Mouse (Mus musculus): Measurements from ENCODE around the gene Rgs17. TPM values are rescaled to one million over a fixed set of nuclear protein-coding genes. Genes with fewer than 3 reads are reported as not detected.

Gene Rgs17
- polyA plus RNA-seq, 1 experiment = 18.7 TPM

- Histone ChIP-seq H3K4me3 (replicated peaks; ENCODE audit: insufficient read depth, low read depth, low read length) (peak within 1 kb of the TSS; percentile 83), H3K27ac (ENCODE audit: insufficient read depth, low read length) (peak within 1 kb of the TSS; percentile 61), H3K27me3 (ENCODE audit: control insufficient read depth, insufficient read depth, low read length) (no peaks in the 10 kb centered on the region), H3K4me1 (ENCODE audit: control insufficient read depth, insufficient read depth, low read length) (peaks cover 3% of the 10 kb centered on the region; the same call in 1 of the 2 replicates)
- TF ChIP-seq CTCF (IDR thresholded peaks at IDR 0.05; ENCODE audit: borderline replicate concordance, insufficient read depth, low read depth, low read length) (no peak), POLR2A (IDR thresholded peaks at IDR 0.05; ENCODE audit: borderline replicate concordance, insufficient read depth, low read length) (peak; percentile 46; the same call in 1 of the 2 replicates)
- peak; percentile 95 to 96 for DNase-seq
- WGBS = under 1% methylated on average over 47 of the region's 47 CpGs
Observed at GRCm38 (mm10) chr10:5823740-5824491, 98.3 kb downstream of the Rgs17 start, which contains the start of gene Mtrf1l. Mtrf1l (minus strand) TSS chr10:5823910.

GRCm38 (mm10) chr10:5823291-5823739 lies 98.9 kb downstream of the Rgs17 start:
- H3K27ac ChIP-seq (ENCODE audit: insufficient read depth, low read length) = peak overlapping the region; percentile 61
- under 1% methylated on average over 37 of the region's 37 CpGs for WGBS
- H3K4me1 ChIP-seq (ENCODE audit: control insufficient read depth, insufficient read depth, low read length) = peaks cover 3% of the 10 kb centered on the region; the same call in 1 of the 2 replicates
- peak overlapping the region; percentile 83 for H3K4me3 ChIP-seq (replicated peaks; ENCODE audit: insufficient read depth, low read depth, low read length)
- no peak for DNase-seq
- TF ChIP-seq CTCF (IDR thresholded peaks at IDR 0.05; ENCODE audit: borderline replicate concordance, insufficient read depth, low read depth, low read length) = no peak
- no peak for TF ChIP-seq POLR2A (IDR thresholded peaks at IDR 0.05; ENCODE audit: borderline replicate concordance, insufficient read depth, low read length)
- no peaks in the 10 kb centered on the region for H3K27me3 ChIP-seq (ENCODE audit: control insufficient read depth, insufficient read depth, low read length)

GRCm38 (mm10) chr10:5818772-5819171 lies 103.4 kb downstream of the Rgs17 start:
- Histone ChIP-seq H3K4me1 (ENCODE audit: control insufficient read depth, insufficient read depth, low read length) (peaks cover 3% of the 10 kb centered on the region; the same call in 1 of the 2 replicates), H3K27me3 (ENCODE audit: control insufficient read depth, insufficient read depth, low read length) (no peaks in the 10 kb centered on the region), H3K27ac (ENCODE audit: insufficient read depth, low read length) (no peak overlapping the region), H3K4me3 (replicated peaks; ENCODE audit: insufficient read depth, low read depth, low read length) (no peak overlapping the region)
- TF ChIP-seq CTCF (IDR thresholded peaks at IDR 0.05; ENCODE audit: borderline replicate concordance, insufficient read depth, low read depth, low read length) (no peak), POLR2A (IDR thresholded peaks at IDR 0.05; ENCODE audit: borderline replicate concordance, insufficient read depth, low read length) (no peak)
- no peak for DNase-seq
- WGBS = 98% methylated on average over 3 of the region's 3 CpGs

- Histone ChIP-seq H3K27ac (ENCODE audit: insufficient read depth, low read length) (no peak overlapping the region), H3K27me3 (ENCODE audit: control insufficient read depth, insufficient read depth, low read length) (no peaks in the 10 kb centered on the region), H3K4me3 (replicated peaks; ENCODE audit: insufficient read depth, low read depth, low read length) (no peak overlapping the region), H3K4me1 (ENCODE audit: control insufficient read depth, insufficient read depth, low read length) (no peaks in the 10 kb centered on the region)
- WGBS = 95% methylated on average over 2 of the region's 2 CpGs
- TF ChIP-seq CTCF (IDR thresholded peaks at IDR 0.05; ENCODE audit: borderline replicate concordance, insufficient read depth, low read depth, low read length) (no peak), POLR2A (IDR thresholded peaks at IDR 0.05; ENCODE audit: borderline replicate concordance, insufficient read depth, low read length) (no peak)
- DNase-seq = no peak
Observed at GRCm38 (mm10) chr10:5815968-5816367, 106.2 kb downstream of the Rgs17 start.

GRCm38 (mm10) chr10:5813724-5814123 lies 108.5 kb downstream of the Rgs17 start:
- H3K27me3 ChIP-seq (ENCODE audit: control insufficient read depth, insufficient read depth, low read length) = no peaks in the 10 kb centered on the region
- no peak for DNase-seq
- no peak for TF ChIP-seq POLR2A (IDR thresholded peaks at IDR 0.05; ENCODE audit: borderline replicate concordance, insufficient read depth, low read length)
- TF ChIP-seq CTCF (IDR thresholded peaks at IDR 0.05; ENCODE audit: borderline replicate concordance, insufficient read depth, low read depth, low read length) = no peak
- no peak overlapping the region for H3K4me3 ChIP-seq (replicated peaks; ENCODE audit: insufficient read depth, low read depth, low read length)
- no peak overlapping the region for H3K27ac ChIP-seq (ENCODE audit: insufficient read depth, low read length)
- WGBS = 88% methylated on average over 11 of the region's 11 CpGs
- no peaks in the 10 kb centered on the region for H3K4me1 ChIP-seq (ENCODE audit: control insufficient read depth, insufficient read depth, low read length)

- 87% methylated on average over 2 of the region's 2 CpGs for WGBS
- no peak for DNase-seq
- Histone ChIP-seq H3K4me3 (replicated peaks; ENCODE audit: insufficient read depth, low read depth, low read length) (no peak overlapping the region), H3K4me1 (ENCODE audit: control insufficient read depth, insufficient read depth, low read length) (no peaks in the 10 kb centered on the region; the same call in none of the 2 replicates), H3K27ac (ENCODE audit: insufficient read depth, low read length) (no peak overlapping the region), H3K27me3 (ENCODE audit: control insufficient read depth, insufficient read depth, low read length) (no peaks in the 10 kb centered on the region)
- no peak for TF ChIP-seq POLR2A (IDR thresholded peaks at IDR 0.05; ENCODE audit: borderline replicate concordance, insufficient read depth, low read length)
- no peak for TF ChIP-seq CTCF (IDR thresholded peaks at IDR 0.05; ENCODE audit: borderline replicate concordance, insufficient read depth, low read depth, low read length)
Observed at GRCm38 (mm10) chr10:5807683-5808082, 114.5 kb downstream of the Rgs17 start.

GRCm38 (mm10) chr10:5806996-5807395 lies 115.2 kb downstream of the Rgs17 start:
- Histone ChIP-seq H3K27ac (ENCODE audit: insufficient read depth, low read length) (no peak overlapping the region), H3K27me3 (ENCODE audit: control insufficient read depth, insufficient read depth, low read length) (no peaks in the 10 kb centered on the region), H3K4me1 (ENCODE audit: control insufficient read depth, insufficient read depth, low read length) (no peaks in the 10 kb centered on the region; the same call in none of the 2 replicates), H3K4me3 (replicated peaks; ENCODE audit: insufficient read depth, low read depth, low read length) (no peak overlapping the region)
- TF ChIP-seq CTCF (IDR thresholded peaks at IDR 0.05; ENCODE audit: borderline replicate concordance, insufficient read depth, low read depth, low read length) (no peak), POLR2A (IDR thresholded peaks at IDR 0.05; ENCODE audit: borderline replicate concordance, insufficient read depth, low read length) (no peak)
- WGBS = 57% methylated on average over 4 of the region's 4 CpGs
- DNase-seq = no peak

GRCm38 (mm10) chr10:5806416-5806815 lies 115.8 kb downstream of the Rgs17 start:
- WGBS = 6% methylated on average over 8 of the region's 8 CpGs
- DNase-seq = no peak
- peak overlapping the region; percentile 67 for H3K4me3 ChIP-seq (replicated peaks; ENCODE audit: insufficient read depth, low read depth, low read length)
- no peaks in the 10 kb centered on the region for H3K27me3 ChIP-seq (ENCODE audit: control insufficient read depth, insufficient read depth, low read length)
- peak overlapping the region; percentile 31; the same call in 1 of the 2 replicates for H3K27ac ChIP-seq (ENCODE audit: insufficient read depth, low read length)
- TF ChIP-seq CTCF (IDR thresholded peaks at IDR 0.05; ENCODE audit: borderline replicate concordance, insufficient read depth, low read depth, low read length) = no peak
- no peak for TF ChIP-seq POLR2A (IDR thresholded peaks at IDR 0.05; ENCODE audit: borderline replicate concordance, insufficient read depth, low read length)
- H3K4me1 ChIP-seq (ENCODE audit: control insufficient read depth, insufficient read depth, low read length) = no peaks in the 10 kb centered on the region; the same call in none of the 2 replicates

All from cerebellum, adult 2 months (tissue).